Mouse (Mus musculus) neural tube, embryonic 13.5 days (tissue): ENCODE measurements around the gene Sstr2. TPM values are rescaled to one million over a fixed set of nuclear protein-coding genes. Genes with fewer than 3 reads are reported as not detected.
A peak's percentile ranks its signal among the peaks of the same experiment; 100 is the strongest.

Experiments
- ATAC-seq: fragments of 200-750 bp; cut with Nextera tagmentation; 2 replicates; pipeline ENCODE4 v1.8.0; 2017; ENCODE audit warnings: low read depth, mild to moderate bottlenecking, moderate TSS enrichment, moderate library complexity
- H3K27ac ChIP-seq: fragments of 300-500 bp; sonication (generic); replicated peaks from 2 replicates; pipeline ENCODE4 v1.5.1; 2015; ENCODE audit warnings: moderate library complexity, mild to moderate bottlenecking, inconsistent platforms
- H3K27me3 ChIP-seq: fragments of 300-500 bp; sonication (generic); 2 replicates; pipeline ENCODE4 v1.6.1; 2015; ENCODE audit warnings: mild to moderate bottlenecking, inconsistent platforms
- H3K36me3 ChIP-seq: fragments of 300-500 bp; sonication (generic); 2 replicates; pipeline ENCODE4 v1.6.1; 2015; ENCODE audit warnings: mild to moderate bottlenecking, inconsistent platforms
- H3K4me1 ChIP-seq: fragments of 300-500 bp; sonication (generic); replicated peaks from 2 replicates; pipeline ENCODE4 v1.6.1; 2015; ENCODE audit warnings: inconsistent platforms
- H3K4me2 ChIP-seq: fragments of 300-500 bp; sonication (generic); 2 replicates; pipeline ENCODE4 v1.6.1; 2015; ENCODE audit warnings: inconsistent platforms, mild to moderate bottlenecking, moderate library complexity
- H3K4me3 ChIP-seq: fragments of 300-500 bp; sonication (generic); 2 replicates; pipeline ENCODE4 v1.5.1; 2015; ENCODE audit warnings: mild to moderate bottlenecking, inconsistent platforms
- H3K9ac ChIP-seq: fragments of 300-500 bp; sonication (generic); 2 replicates; pipeline ENCODE4 v1.6.1; 2015; ENCODE audit warnings: moderate library complexity, mild to moderate bottlenecking, inconsistent platforms
- H3K9me3 ChIP-seq: fragments of 300-500 bp; sonication (generic); 2 replicates; pipeline ENCODE4 v1.6.1; 2016; ENCODE audit warnings: inconsistent platforms
- WGBS: fragments of 180-500 bp; shearing (Covaris S2); methylation state at CpG from one replicate; pipeline ENCODE4 v1.1.7; 2015; 5-methylcytosine and 5-hydroxymethylcytosine counted together
- polyA plus RNA-seq: library from polyadenylated mRNA; unstranded; fragments of >200 nt; fragmentation: Nextera tagmentation; extraction: Ambion mirVana; gene quantifications from 2 replicates; pipeline ENCODE4 v1.2.1, GENCODE M21; 2015

Gene Sstr2
- 16.4 and 21.4 TPM in 2 replicates for polyA plus RNA-seq

DNA sequence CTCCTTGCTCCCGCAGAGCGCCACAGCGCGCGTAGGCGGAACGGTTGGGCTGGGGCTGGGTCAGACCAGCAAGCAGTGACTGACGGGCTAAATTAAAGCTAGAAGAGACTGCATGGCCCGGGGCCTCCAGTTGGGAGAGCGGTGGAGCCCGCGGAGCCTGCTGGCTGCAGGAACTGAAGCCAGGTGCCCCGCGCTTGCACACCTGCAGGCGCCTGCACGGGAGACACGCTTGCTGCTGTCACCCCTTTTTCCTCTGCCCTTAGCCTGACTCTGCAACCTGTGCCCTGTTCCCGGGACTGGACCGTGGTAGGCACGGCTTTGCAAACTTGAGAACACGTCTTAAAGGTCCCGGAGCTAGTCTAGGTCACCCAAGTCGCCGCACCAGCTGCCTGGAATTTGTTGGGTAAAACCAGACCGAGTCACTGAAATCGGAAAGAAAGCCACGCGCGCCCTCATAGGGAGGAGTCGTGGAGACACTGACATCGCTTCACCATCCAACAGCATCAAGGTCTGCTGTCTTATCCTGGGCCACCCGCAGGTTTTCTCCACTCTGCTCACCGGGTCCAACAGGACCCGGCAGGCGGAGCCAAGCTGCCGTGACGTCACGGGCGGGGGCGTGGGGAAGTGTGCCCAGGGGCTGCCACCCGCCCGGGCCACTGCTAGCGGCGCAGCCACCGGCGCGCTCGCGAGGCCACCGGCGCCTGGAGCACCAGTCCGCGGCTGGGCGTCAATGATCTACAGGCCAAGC, at the start of gene Sstr2:
TSS of gene Sstr2 (plus strand) at position 671 of the 748 bp plus-strand sequence.
- Histone ChIP-seq H3K9ac (peak within 1 kb of the TSS; percentile 80), H3K9me3 (no peaks in the 10 kb centered on the region), H3K27ac (peak within 1 kb of the TSS; percentile 46), H3K4me1 (peaks cover 45% of the 10 kb centered on the region), H3K27me3 (peaks cover 25% of the 10 kb centered on the region), H3K36me3 (no peaks in the 10 kb centered on the region), H3K4me2 (peak within 1 kb of the TSS; percentile 98), H3K4me3 (peak within 1 kb of the TSS; percentile 61)
- under 1% methylated on average over 54 of the region's 54 CpGs for whole genome bisulfite sequencing
- peak; percentile 78 for ATAC-seq

DNA sequence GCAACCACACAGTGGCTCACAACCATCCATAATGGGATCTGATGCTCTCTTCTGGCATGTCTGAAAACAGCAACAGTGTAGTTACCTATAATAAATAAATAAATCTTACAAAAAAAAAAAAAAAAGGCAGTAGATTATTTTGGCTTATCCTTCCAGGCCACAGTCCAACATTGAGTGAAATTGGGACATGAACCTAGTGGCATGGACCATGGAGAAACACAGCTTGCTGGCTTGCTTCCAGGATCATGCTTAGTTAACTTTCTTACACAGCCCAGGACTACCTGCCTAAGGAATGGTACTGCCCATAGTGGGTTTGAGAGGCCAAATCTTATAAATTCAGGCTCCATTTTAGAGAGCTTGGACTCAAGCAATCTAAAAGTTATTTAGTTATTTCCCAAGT, 47.5 kb upstream of the Sstr2 start:
- no peaks in the 10 kb centered on the region for H3K36me3 ChIP-seq
- no peak overlapping the region for H3K4me3 ChIP-seq
- H3K9me3 ChIP-seq, result no peaks in the 10 kb centered on the region
- no peak overlapping the region for H3K4me2 ChIP-seq
- no peak for ATAC-seq
- no peak overlapping the region for H3K27ac ChIP-seq
- peaks cover 17% of the 10 kb centered on the region for H3K4me1 ChIP-seq
- H3K9ac ChIP-seq, result no peak overlapping the region
- no peaks in the 10 kb centered on the region for H3K27me3 ChIP-seq

DNA sequence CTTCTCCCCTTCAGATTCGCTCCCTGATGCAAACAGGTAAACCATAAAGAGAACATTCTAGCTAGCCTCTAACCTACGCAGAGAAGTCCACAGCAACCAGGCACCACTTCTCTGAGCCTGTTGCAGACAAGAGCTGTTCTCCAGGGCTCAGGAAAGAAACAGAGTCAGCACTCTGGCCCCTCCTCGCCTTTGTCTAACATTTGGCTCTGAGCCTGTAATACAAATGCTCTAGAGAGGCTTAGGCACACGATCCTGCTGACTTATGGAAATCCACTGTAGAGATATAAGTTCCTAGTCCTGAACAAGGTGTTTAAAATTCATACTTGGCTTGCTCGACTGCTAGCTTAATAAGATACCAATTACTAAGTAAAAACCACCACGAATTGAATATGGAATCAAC, 46.5 kb upstream of the Sstr2 start:
- ATAC-seq, result peak; percentile 37; the same call in 1 of the 2 replicates
- H3K27ac ChIP-seq, result peak overlapping the region; percentile 14; the same call in 1 of the 2 replicates
- WGBS, result 54% methylated on average over 6 of the region's 6 CpGs

DNA sequence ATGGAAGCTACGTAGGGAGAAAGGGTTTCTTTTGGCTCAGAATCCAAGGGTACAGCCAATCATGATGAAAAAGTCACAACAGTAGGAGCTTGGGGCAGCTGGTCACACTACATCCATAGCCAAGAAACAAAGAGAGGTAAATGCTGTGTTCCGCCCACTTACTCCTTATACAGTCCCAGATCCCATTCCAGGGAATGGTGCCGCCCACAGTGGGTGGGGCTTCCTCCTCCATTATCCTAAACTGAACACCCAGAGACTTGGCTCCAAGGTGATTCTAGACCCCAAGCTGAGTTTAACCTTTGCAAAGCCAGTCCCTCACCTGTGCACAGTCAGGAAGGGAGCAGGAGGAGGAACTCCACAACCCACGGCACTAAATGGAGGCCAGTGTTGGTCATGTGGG, 41.9 kb upstream of the Sstr2 start:
- H3K4me2 ChIP-seq, result no peak overlapping the region
- H3K36me3 ChIP-seq, result no peaks in the 10 kb centered on the region
- H3K9me3 ChIP-seq, result no peaks in the 10 kb centered on the region
- ATAC-seq, result no peak
- WGBS, result 84% methylated on average over 4 of the region's 4 CpGs
- H3K27me3 ChIP-seq, result no peaks in the 10 kb centered on the region
- H3K9ac ChIP-seq, result no peak overlapping the region
- H3K4me3 ChIP-seq, result no peak overlapping the region
- peaks cover 10% of the 10 kb centered on the region for H3K4me1 ChIP-seq
- H3K27ac ChIP-seq, result no peak overlapping the region

More for the DNA sequence above, 46.5 kb upstream of the Sstr2 start:
- H3K36me3 ChIP-seq, result no peaks in the 10 kb centered on the region
- H3K9me3 ChIP-seq, result no peaks in the 10 kb centered on the region
- no peak overlapping the region for H3K4me3 ChIP-seq
- no peaks in the 10 kb centered on the region for H3K27me3 ChIP-seq
- no peak overlapping the region for H3K9ac ChIP-seq
- peaks cover 17% of the 10 kb centered on the region for H3K4me1 ChIP-seq
- no peak overlapping the region for H3K4me2 ChIP-seq

DNA sequence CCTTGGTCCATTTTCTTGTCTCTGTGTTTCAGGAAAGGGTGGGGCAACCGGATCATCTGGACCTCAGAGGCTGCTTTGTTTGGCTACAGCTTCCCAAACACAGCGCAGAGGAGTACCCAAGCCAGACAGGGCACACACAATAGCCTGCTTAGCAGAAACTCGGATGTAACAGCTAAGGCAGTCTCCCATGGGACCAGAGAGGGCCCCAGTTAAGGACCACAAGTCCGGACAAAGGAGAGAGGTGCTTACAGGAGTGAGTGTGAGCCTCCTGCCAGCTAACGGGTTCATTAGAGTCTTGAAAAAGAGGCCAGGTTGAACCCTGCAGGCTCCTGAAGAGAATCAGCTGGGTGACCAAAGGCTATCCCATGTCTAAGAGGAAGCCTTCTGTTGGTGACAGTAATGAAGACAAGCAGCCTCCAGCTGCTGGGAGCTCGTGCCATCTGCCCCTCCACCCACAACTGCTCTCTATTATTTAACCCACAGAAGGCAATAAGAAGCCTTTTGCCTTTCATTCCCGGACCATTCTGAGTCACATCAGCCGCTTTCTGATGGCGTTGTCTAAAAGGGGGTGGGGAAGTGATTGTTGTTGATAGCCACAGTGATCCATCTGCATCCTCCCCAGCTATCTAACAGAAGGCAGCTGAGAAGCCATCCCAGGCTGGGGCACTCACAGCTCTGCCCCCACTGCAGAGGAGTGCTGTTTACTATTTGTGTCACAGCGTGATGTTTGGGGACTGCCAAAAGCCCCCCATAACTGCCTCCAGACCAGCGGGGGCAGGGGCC, 35.1 kb upstream of the Sstr2 start:
- ATAC-seq, result peak; percentile 89
- no peaks in the 10 kb centered on the region for H3K27me3 ChIP-seq
- H3K4me3 ChIP-seq, result no peak overlapping the region
- H3K27ac ChIP-seq, result peak overlapping the region; percentile 82
- no peaks in the 10 kb centered on the region for H3K36me3 ChIP-seq
- no peak overlapping the region; the same call in 1 of the 2 replicates for H3K9ac ChIP-seq
- H3K4me1 ChIP-seq, result peaks cover 22% of the 10 kb centered on the region
- H3K9me3 ChIP-seq, result no peaks in the 10 kb centered on the region
- no peak overlapping the region for H3K4me2 ChIP-seq
- 13% methylated on average over 11 of the region's 11 CpGs for WGBS

DNA sequence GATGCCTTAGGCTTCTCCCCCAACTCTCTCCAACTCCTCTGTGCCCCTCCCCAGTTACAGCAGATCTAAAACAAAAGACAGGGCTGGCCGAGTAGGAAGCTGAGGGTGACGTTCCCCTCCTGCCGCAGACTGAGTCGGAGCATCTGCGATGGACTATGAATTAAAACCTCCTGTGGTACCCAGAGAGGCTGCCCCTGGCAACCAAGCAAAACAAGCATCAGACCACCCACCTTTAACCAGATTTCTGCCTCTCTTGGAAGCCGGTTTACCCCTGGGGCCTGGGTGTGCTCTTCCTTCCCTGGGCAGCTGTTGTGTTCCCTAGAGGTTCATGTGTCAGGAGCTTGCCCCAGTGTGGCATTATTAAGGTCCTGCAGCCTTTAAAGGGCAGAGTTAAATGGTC, 32.7 kb upstream of the Sstr2 start:
- Histone ChIP-seq H3K36me3 (no peaks in the 10 kb centered on the region), H3K4me2 (no peak overlapping the region), H3K9me3 (no peaks in the 10 kb centered on the region), H3K4me1 (peaks cover 22% of the 10 kb centered on the region), H3K9ac (no peak overlapping the region), H3K4me3 (no peak overlapping the region), H3K27me3 (no peaks in the 10 kb centered on the region), H3K27ac (peak overlapping the region; percentile 40; the same call in 1 of the 2 replicates)
- WGBS, result 15% methylated on average over 6 of the region's 6 CpGs
- no peak for ATAC-seq

DNA sequence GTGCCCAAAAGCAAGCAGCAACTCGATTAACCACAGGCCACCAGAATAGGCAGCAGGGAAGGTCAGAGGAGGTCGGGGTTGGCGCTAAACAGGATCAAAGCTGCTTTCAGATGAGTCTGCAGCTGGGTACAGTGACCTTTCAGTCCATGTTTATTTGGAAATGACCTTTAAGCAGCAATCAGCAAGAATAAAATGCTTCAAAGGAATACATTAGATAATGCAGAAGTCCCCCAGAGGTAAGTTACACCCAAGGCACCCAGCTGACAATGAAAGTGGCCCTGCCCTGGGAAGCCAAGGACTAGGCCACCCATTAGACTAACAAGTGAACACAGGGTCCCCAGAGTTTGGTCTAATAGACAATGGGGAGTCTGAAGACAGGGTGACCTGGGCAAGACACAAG, 30.2 kb upstream of the Sstr2 start:
- no peak overlapping the region for H3K4me3 ChIP-seq
- no peaks in the 10 kb centered on the region for H3K27me3 ChIP-seq
- no peak overlapping the region for H3K9ac ChIP-seq
- no peaks in the 10 kb centered on the region for H3K36me3 ChIP-seq
- no peak overlapping the region for H3K4me2 ChIP-seq
- ATAC-seq, result no peak
- WGBS, result 64% methylated on average over 3 of the region's 3 CpGs
- H3K9me3 ChIP-seq, result no peaks in the 10 kb centered on the region
- H3K27ac ChIP-seq, result no peak overlapping the region
- peaks cover 14% of the 10 kb centered on the region for H3K4me1 ChIP-seq

DNA sequence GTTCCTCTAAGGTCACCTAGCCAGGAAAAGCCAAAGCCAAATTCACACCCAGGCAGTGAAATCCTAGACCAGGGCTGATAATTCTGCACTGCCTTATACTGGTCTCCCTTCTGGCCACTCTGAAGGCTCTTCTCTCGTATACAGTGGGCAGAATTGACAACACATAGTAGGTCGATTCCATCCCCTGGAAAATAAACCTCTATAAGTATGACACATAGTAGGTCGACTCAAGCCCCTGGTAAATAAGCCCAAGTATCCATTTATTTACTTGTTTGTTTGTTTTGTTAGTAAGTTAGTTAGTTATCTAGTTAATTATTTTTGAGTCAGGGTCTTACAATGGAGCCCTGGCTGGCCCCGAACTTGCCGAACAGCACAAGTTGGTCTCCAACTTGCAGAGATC, 24.0 kb upstream of the Sstr2 start:
- no peaks in the 10 kb centered on the region for H3K36me3 ChIP-seq
- 82% methylated on average over 5 of the region's 5 CpGs for WGBS
- no peak for ATAC-seq
- H3K27me3 ChIP-seq, result no peaks in the 10 kb centered on the region
- no peak overlapping the region for H3K9ac ChIP-seq
- H3K9me3 ChIP-seq, result no peaks in the 10 kb centered on the region
- H3K27ac ChIP-seq, result no peak overlapping the region
- H3K4me1 ChIP-seq, result no peaks in the 10 kb centered on the region
- H3K4me2 ChIP-seq, result no peak overlapping the region
- no peak overlapping the region for H3K4me3 ChIP-seq

DNA sequence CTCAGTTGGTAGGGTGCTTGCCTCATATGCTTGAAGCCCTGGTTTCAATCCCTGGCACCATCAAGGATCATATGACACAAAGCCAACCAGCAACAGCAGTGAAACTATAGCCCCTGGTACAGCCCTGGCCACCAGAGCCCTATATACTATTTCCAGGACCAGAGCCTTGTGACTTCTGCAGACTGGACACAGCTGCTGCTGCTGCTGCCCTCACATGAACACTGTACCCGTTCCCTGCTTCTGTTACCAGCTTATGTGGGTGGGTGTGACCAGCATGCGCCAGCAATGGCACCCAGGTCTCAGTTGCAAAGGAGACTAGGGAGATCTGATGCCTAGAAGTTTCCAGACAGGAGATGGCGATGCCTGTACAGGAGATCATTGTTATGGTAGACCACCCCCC, 21.5 kb upstream of the Sstr2 start:
- Histone ChIP-seq H3K36me3 (no peaks in the 10 kb centered on the region), H3K4me2 (no peak overlapping the region), H3K27ac (no peak overlapping the region), H3K9me3 (no peaks in the 10 kb centered on the region), H3K27me3 (no peaks in the 10 kb centered on the region), H3K4me1 (peaks cover 23% of the 10 kb centered on the region), H3K4me3 (no peak overlapping the region), H3K9ac (no peak overlapping the region)
- WGBS, result 85% methylated on average over 3 of the region's 3 CpGs
- no peak for ATAC-seq

DNA sequence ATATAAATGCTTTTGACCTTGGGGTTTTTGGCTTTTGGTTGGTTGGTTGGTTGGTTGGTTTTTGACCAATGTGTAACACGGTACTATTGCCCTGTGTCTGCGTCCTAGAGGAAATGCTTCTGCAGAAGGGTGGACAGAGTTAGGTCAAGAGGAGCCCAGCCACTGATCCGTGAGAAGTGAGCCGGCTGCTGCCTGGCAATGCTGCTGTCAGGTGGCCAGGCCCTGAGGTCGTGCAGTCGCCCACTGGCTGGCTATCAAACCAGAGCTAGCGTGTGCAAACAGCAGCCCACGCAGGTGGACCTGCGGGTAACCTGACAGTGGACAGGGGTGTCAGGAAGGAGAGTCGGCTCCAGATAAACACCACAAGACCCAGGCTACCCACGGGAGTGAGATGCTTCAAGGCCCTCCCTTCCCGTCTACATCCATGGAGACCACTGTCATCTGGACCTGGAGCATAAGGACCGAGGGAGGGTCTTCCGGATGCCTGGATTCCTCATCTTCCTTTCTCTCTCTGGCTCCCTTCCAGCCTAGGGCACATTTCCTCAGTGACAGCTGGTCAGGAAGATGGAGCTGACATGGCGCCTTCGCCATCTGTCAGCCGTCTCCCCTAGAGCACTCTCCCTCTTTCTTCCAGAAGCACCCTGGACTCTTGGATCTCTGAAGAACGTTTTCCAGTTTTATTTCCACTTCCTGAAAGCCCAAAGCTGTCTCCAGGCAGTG, 18.5 kb upstream of the Sstr2 start:
- WGBS, result 68% methylated on average over 18 of the region's 18 CpGs
- H3K27me3 ChIP-seq, result no peaks in the 10 kb centered on the region
- no peak overlapping the region for H3K4me3 ChIP-seq
- peaks cover 24% of the 10 kb centered on the region for H3K4me1 ChIP-seq
- no peak overlapping the region for H3K9ac ChIP-seq
- no peaks in the 10 kb centered on the region for H3K36me3 ChIP-seq
- no peaks in the 10 kb centered on the region for H3K9me3 ChIP-seq
- no peak for ATAC-seq
- H3K27ac ChIP-seq, result peak overlapping the region; percentile 67
- no peak overlapping the region for H3K4me2 ChIP-seq

DNA sequence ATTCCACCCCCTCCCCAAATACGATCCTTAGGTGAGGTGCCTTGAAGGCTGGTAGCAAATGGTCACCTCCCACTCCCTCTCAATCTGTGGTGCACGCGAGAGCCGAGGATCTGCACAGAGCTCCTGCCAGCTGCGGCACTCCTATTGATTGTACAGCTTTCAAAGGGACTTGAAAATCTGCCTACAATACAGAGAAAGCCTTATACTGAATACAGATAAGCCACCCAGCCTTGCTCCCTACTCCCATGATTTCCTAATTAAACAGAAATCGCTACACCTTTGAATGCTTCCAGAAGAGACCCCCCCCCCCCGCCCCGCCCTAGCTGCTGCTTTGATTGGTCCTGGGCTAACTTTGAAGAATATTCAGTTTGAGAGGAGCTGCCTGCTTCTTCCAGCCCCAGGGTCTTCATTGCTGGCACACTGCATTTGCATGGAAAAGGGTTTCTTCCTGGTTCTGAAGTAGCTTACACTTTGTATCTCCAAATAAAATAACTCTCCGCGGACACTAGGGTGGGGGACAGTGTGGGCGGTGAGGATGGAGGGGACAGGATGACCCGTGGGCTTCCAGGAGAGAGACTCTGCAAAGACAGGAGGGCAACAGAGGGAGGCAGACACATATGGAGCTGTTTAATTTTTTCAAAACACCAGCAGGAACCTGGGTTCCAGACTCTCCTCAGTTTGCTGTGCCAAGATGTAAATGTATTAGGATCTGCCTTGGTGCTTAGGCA, 17.4 kb upstream of the Sstr2 start:
- peaks cover 24% of the 10 kb centered on the region for H3K4me1 ChIP-seq
- H3K9ac ChIP-seq, result no peak overlapping the region
- no peak; the same call in 1 of the 2 replicates for ATAC-seq
- WGBS, result 44% methylated on average over 12 of the region's 12 CpGs
- H3K27ac ChIP-seq, result peak overlapping the region; percentile 67
- H3K9me3 ChIP-seq, result no peaks in the 10 kb centered on the region
- H3K27me3 ChIP-seq, result no peaks in the 10 kb centered on the region
- H3K36me3 ChIP-seq, result no peaks in the 10 kb centered on the region
- H3K4me3 ChIP-seq, result no peak overlapping the region
- H3K4me2 ChIP-seq, result no peak overlapping the region
